Mouse (Mus musculus) liver, embryonic 11.5 days (tissue): ENCODE results near the gene Capzb. TPM values are rescaled to one million over a fixed set of nuclear protein-coding genes. Genes with fewer than 3 reads are reported as not detected.
A peak's percentile ranks its signal among the peaks of the same experiment; 100 is the strongest.

ENCODE experiments used
- ATAC-seq: fragments of 200-750 bp; cut with Nextera tagmentation; replicated peaks from 2 replicates; pipeline ENCODE4 v1.8.0; 2017; ENCODE audit warnings: moderate number of reproducible peaks, mild to moderate bottlenecking, moderate TSS enrichment, moderate library complexity; ENCODE audit not compliant: low FRiP score
- DNase-seq: peaks from one replicate; pipeline ENCODE4 v3.0.0-alpha.2; 2017; ENCODE audit warnings: low spot score
- H3K27ac ChIP-seq: fragments of 300-500 bp; sonication (generic); 2 replicates; pipeline ENCODE4 v1.5.1; 2014; ENCODE audit warnings: mild to moderate bottlenecking, low read depth, low read length, control low read depth
- H3K27me3 ChIP-seq: fragments of 300-500 bp; sonication (generic); replicated peaks from 2 replicates; pipeline ENCODE4 v1.6.1; 2014; ENCODE audit warnings: low read length, mixed read lengths; ENCODE audit not compliant: control insufficient read depth, insufficient read depth
- H3K36me3 ChIP-seq: fragments of 300-500 bp; sonication (generic); 2 replicates; pipeline ENCODE4 v1.6.1; 2014; ENCODE audit warnings: mild to moderate bottlenecking, low read length, moderate library complexity, mixed read lengths; ENCODE audit not compliant: control insufficient read depth, insufficient read depth
- H3K4me1 ChIP-seq: fragments of 300-500 bp; sonication (generic); replicated peaks from 2 replicates; pipeline ENCODE4 v1.6.1; 2014; ENCODE audit warnings: low read length, mixed read lengths; ENCODE audit not compliant: control insufficient read depth, insufficient read depth
- H3K4me2 ChIP-seq: fragments of 300-500 bp; sonication (generic); 2 replicates; pipeline ENCODE4 v1.6.1; 2014; ENCODE audit warnings: mild to moderate bottlenecking, control low read depth, moderate library complexity
- H3K4me3 ChIP-seq: fragments of 300-500 bp; sonication (generic); 2 replicates; pipeline ENCODE4 v1.5.1; 2014; ENCODE audit warnings: low read depth, low read length, control low read depth
- H3K9ac ChIP-seq: fragments of 300-500 bp; sonication (generic); 2 replicates; pipeline ENCODE4 v1.6.1; 2014; ENCODE audit warnings: low read depth, low read length, control low read depth
- H3K9me3 ChIP-seq: fragments of 300-500 bp; sonication (generic); 2 replicates; pipeline ENCODE4 v1.6.1; 2016; ENCODE audit warnings: low read length, inconsistent platforms, mixed read lengths; ENCODE audit not compliant: control insufficient read depth
- WGBS: fragments of 180-500 bp; shearing (Covaris S2); extraction: QIAGEN DNeasy Blood & Tissue Kit; methylation state at CpG from one replicate; pipeline ENCODE4 v1.1.7; 2014; 5-methylcytosine and 5-hydroxymethylcytosine counted together
- polyA plus RNA-seq: library from polyadenylated mRNA; unstranded; fragments of >200 nt; fragmentation: Nextera tagmentation; extraction: Ambion mirVana; gene quantifications from 2 replicates; pipeline ENCODE4 v1.2.1, GENCODE M21; 2014

The Capzb gene
- polyA plus RNA-seq, 1 experiment from 2014 or later, result 250 TPM

- no peak overlapping the region for H3K27ac ChIP-seq
- no peak overlapping the region for H3K9ac ChIP-seq
- H3K9me3 ChIP-seq, result no peaks in the 10 kb centered on the region
- DNase-seq, result no peak
- peaks cover 31% of the 10 kb centered on the region; the same call in 1 of the 2 replicates for H3K36me3 ChIP-seq
- H3K4me3 ChIP-seq, result no peak overlapping the region
- WGBS, result 78% methylated on average over 7 of the region's 7 CpGs
- H3K4me1 ChIP-seq, result peaks cover 3% of the 10 kb centered on the region; the same call in 1 of the 2 replicates
- H3K27me3 ChIP-seq, result no peaks in the 10 kb centered on the region
- ATAC-seq, result no peak
- H3K4me2 ChIP-seq, result no peak overlapping the region
Observed at GRCm38 (mm10) chr4:139242607-139242955, 49.9 kb downstream of the Capzb start.

GRCm38 (mm10) chr4:139244176-139244575 lies 51.5 kb downstream of the Capzb start:
- WGBS, result 87% methylated on average over 3 of the region's 3 CpGs
- 0 out of 2 replicates have a peak, but pooled peaks cover 3% of the 10 kb centered on the region for H3K4me1 ChIP-seq
- H3K9ac ChIP-seq, result no peak overlapping the region
- H3K9me3 ChIP-seq, result no peaks in the 10 kb centered on the region
- H3K27ac ChIP-seq, result no peak overlapping the region
- peaks cover 26% of the 10 kb centered on the region; the same call in 1 of the 2 replicates for H3K36me3 ChIP-seq
- no peak overlapping the region for H3K4me3 ChIP-seq
- DNase-seq (no peak), ATAC-seq (no peak)
- H3K27me3 ChIP-seq, result no peaks in the 10 kb centered on the region
- no peak overlapping the region for H3K4me2 ChIP-seq

DNA sequence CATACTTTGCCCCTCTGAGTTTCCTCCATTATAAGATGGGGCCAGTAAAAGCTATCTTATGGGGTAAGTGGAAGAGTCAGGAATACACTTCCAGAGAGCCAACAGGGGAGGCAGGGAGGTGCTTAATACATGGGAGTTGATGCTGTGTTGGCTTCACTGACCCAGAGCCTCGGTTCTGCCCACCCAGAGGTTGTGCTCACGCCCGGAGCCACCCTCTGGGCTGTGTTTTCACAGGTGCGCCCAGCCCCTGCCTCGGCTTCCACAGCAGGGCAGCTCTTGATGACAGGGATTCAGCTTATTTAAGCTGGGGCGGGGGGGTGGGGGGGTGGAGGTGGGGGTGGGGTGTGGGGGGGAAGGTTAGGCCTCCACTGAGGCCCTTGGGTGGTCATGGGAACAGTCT lies 52.1 kb downstream of the Capzb start:
- Histone ChIP-seq H3K9ac (no peak overlapping the region), H3K4me2 (no peak overlapping the region), H3K27me3 (no peaks in the 10 kb centered on the region), H3K36me3 (peaks cover 22% of the 10 kb centered on the region; the same call in 1 of the 2 replicates), H3K9me3 (no peaks in the 10 kb centered on the region), H3K4me1 (peaks cover 6% of the 10 kb centered on the region; the same call in 1 of the 2 replicates), H3K4me3 (no peak overlapping the region), H3K27ac (no peak overlapping the region)
- DNase-seq (no peak), ATAC-seq (no peak)
- 86% methylated on average over 6 of the region's 6 CpGs for WGBS

DNA sequence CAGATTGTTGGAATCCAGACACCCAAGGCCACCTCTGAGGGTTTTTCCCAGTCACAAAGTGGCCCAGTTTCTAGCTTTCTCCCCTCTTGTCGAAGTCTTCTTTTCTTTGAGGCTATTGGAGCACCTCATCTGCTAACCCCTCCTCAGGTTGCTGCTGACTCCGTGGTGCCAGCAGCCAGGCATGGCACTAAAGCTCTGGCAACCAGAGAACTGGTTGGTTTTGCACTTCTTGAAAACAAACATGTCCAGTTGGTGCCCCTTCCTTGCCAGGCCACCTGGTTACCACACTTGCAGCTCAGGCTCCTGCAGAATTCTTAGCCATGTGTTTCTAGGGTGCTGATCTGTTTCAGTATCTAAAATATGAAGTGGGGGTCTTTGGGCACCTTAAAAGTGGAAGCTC lies 52.8 kb downstream of the Capzb start:
- H3K4me3 ChIP-seq, result no peak overlapping the region
- no peaks in the 10 kb centered on the region for H3K27me3 ChIP-seq
- DNase-seq (no peak), ATAC-seq (no peak)
- no peaks in the 10 kb centered on the region for H3K9me3 ChIP-seq
- H3K27ac ChIP-seq, result no peak overlapping the region
- WGBS, result 90% methylated on average over 2 of the region's 2 CpGs
- peaks cover 14% of the 10 kb centered on the region; the same call in 1 of the 2 replicates for H3K36me3 ChIP-seq
- H3K4me1 ChIP-seq, result peaks cover 13% of the 10 kb centered on the region
- no peak overlapping the region for H3K9ac ChIP-seq
- no peak overlapping the region for H3K4me2 ChIP-seq

- WGBS, result 82% methylated on average over 7 of the region's 7 CpGs
- DNase-seq (no peak), ATAC-seq (no peak)
- Histone ChIP-seq H3K36me3 (peaks cover 7% of the 10 kb centered on the region; the same call in 1 of the 2 replicates), H3K9me3 (no peaks in the 10 kb centered on the region), H3K4me2 (no peak overlapping the region), H3K9ac (no peak overlapping the region), H3K4me3 (no peak overlapping the region), H3K4me1 (peaks cover 21% of the 10 kb centered on the region), H3K27me3 (no peaks in the 10 kb centered on the region), H3K27ac (no peak overlapping the region)
Observed at GRCm38 (mm10) chr4:139246130-139246877, 53.6 kb downstream of the Capzb start.

DNA sequence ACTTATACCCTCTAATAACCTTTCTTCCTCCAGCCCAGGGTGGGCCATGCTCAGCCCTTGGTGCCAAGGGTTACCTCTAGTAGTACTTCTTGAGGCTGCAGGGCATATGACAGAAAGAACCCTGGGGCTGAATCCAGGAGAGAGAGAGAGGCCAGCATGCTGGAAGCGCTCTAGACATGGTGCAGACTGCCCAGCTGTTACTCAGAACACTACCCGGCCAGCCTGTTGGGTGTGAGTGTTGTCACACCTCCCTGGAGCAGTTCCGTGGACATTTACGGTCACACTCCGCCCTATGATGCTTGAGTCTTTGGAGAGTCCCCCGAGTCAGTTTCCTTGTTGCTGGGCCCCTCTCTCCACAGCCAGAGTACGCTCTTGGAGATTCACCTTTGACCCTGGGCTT lies 55.3 kb downstream of the Capzb start:
- H3K4me1 ChIP-seq, result peaks cover 27% of the 10 kb centered on the region
- 79% methylated on average over 7 of the region's 7 CpGs for WGBS
- no peak for ATAC-seq
- DNase-seq, result no peak
- H3K9me3 ChIP-seq, result no peaks in the 10 kb centered on the region
- no peak overlapping the region for H3K4me2 ChIP-seq
- no peak overlapping the region for H3K9ac ChIP-seq
- no peaks in the 10 kb centered on the region for H3K27me3 ChIP-seq
- no peak overlapping the region; the same call in 1 of the 2 replicates for H3K27ac ChIP-seq
- no peak overlapping the region for H3K4me3 ChIP-seq
- peaks cover 5% of the 10 kb centered on the region; the same call in 1 of the 2 replicates for H3K36me3 ChIP-seq

DNA sequence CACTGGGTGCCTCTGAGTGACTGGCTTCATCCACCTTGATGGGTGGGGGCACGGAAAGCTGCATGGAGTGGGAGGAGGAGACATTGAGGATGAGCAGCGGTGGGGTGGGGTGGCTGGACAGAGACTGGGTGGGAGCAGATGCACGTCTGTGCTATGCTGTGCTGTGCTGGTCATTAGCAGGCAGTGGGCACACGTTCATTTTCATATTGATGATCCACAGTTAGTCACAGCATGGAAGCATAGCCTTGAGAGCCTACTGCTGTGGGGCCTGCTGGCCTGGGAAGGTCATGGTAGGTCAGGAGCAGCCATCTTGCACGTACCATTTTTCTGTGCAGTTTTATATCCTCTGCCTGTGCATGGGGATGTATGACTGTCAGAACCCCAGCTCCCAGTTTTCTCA lies 56.0 kb downstream of the Capzb start:
- Histone ChIP-seq H3K27me3 (no peaks in the 10 kb centered on the region), H3K4me2 (no peak overlapping the region), H3K4me3 (no peak overlapping the region), H3K36me3 (peaks cover 5% of the 10 kb centered on the region; the same call in 1 of the 2 replicates), H3K4me1 (peaks cover 27% of the 10 kb centered on the region), H3K9ac (no peak overlapping the region), H3K27ac (no peak overlapping the region), H3K9me3 (no peaks in the 10 kb centered on the region)
- ATAC-seq (no peak), DNase-seq (no peak)
- 89% methylated on average over 5 of the region's 5 CpGs for WGBS

GRCm38 (mm10) chr4:139250043-139250442 lies 57.3 kb downstream of the Capzb start:
- DNase-seq, result no peak

GRCm38 (mm10) chr4:139250886-139251285 lies 58.2 kb downstream of the Capzb start:
- Histone ChIP-seq H3K27me3 (no peaks in the 10 kb centered on the region), H3K9ac (no peak overlapping the region), H3K27ac (no peak overlapping the region), H3K4me1 (peaks cover 27% of the 10 kb centered on the region), H3K36me3 (peaks cover 7% of the 10 kb centered on the region; the same call in 1 of the 2 replicates), H3K9me3 (no peaks in the 10 kb centered on the region), H3K4me3 (no peak overlapping the region), H3K4me2 (no peak overlapping the region)
- DNase-seq (no peak), ATAC-seq (peak; percentile 37; the same call in 1 of the 2 replicates)
- 44% methylated on average over 8 of the region's 8 CpGs for WGBS

More at GRCm38 (mm10) chr4:139250043-139250442, 57.3 kb downstream of the Capzb start:
- no peak for ATAC-seq
- H3K27me3 ChIP-seq, result no peaks in the 10 kb centered on the region
- no peak overlapping the region for H3K4me2 ChIP-seq
- H3K4me1 ChIP-seq, result peaks cover 27% of the 10 kb centered on the region
- 0 out of 2 replicates have a peak, but pooled peaks cover 5% of the 10 kb centered on the region for H3K36me3 ChIP-seq
- WGBS, result 65% methylated on average over 5 of the region's 5 CpGs
- no peak overlapping the region for H3K4me3 ChIP-seq
- H3K9me3 ChIP-seq, result no peaks in the 10 kb centered on the region
- H3K27ac ChIP-seq, result no peak overlapping the region
- no peak overlapping the region for H3K9ac ChIP-seq
